Mouse (Mus musculus) lung, embryonic 15.5 days (tissue): ENCODE measurements around the gene Pabpn1. TPM values are rescaled to one million over a fixed set of nuclear protein-coding genes. Genes with fewer than 3 reads are reported as not detected.

Experiments
- ATAC-seq: fragments of 200-750 bp; cut with Nextera tagmentation; 2 replicates; pipeline ENCODE4 v1.8.0; 2017; ENCODE audit warnings: moderate number of reproducible peaks, borderline replicate concordance; ENCODE audit not compliant: low FRiP score, low TSS enrichment; ENCODE audit errors: extremely low read depth
- H3K27ac ChIP-seq: fragments of 300-500 bp; sonication (generic); 2 replicates; pipeline ENCODE4 v1.5.1; 2015; ENCODE audit warnings: moderate library complexity, mild to moderate bottlenecking, inconsistent platforms
- H3K27me3 ChIP-seq: fragments of 300-500 bp; sonication (generic); 2 replicates; pipeline ENCODE4 v1.6.1; 2015; ENCODE audit warnings: inconsistent platforms
- H3K36me3 ChIP-seq: fragments of 300-500 bp; sonication (generic); 2 replicates; pipeline ENCODE4 v1.6.1; 2015; ENCODE audit warnings: inconsistent platforms
- H3K4me1 ChIP-seq: fragments of 300-500 bp; sonication (generic); 2 replicates; pipeline ENCODE4 v1.6.1; 2015; ENCODE audit warnings: inconsistent platforms
- H3K4me2 ChIP-seq: fragments of 300-500 bp; sonication (generic); 2 replicates; pipeline ENCODE4 v1.6.1; 2015; ENCODE audit warnings: inconsistent platforms, mild to moderate bottlenecking, moderate library complexity
- H3K4me3 ChIP-seq: fragments of 300-500 bp; sonication (generic); 2 replicates; pipeline ENCODE4 v1.5.1; 2015; ENCODE audit warnings: mild to moderate bottlenecking, inconsistent platforms
- H3K9ac ChIP-seq: fragments of 300-500 bp; sonication (generic); 2 replicates; pipeline ENCODE4 v1.6.1; 2015; ENCODE audit warnings: inconsistent platforms
- H3K9me3 ChIP-seq: fragments of 300-500 bp; sonication (generic); 2 replicates; pipeline ENCODE4 v1.6.1; 2016; ENCODE audit warnings: inconsistent platforms
- WGBS: fragments of 180-500 bp; shearing (Covaris S2); methylation state at CpG from one replicate; pipeline ENCODE4 v1.1.7; 2015; 5-methylcytosine and 5-hydroxymethylcytosine counted together
- polyA plus RNA-seq: library from polyadenylated mRNA; unstranded; fragments of >200 nt; fragmentation: Nextera tagmentation; extraction: Ambion mirVana; gene quantifications from 2 replicates; pipeline ENCODE4 v1.2.1, GENCODE M21; 2015

Pabpn1 gene
- polyA plus RNA-seq, 1 experiment from 2014 or later, result 102 TPM

DNA sequence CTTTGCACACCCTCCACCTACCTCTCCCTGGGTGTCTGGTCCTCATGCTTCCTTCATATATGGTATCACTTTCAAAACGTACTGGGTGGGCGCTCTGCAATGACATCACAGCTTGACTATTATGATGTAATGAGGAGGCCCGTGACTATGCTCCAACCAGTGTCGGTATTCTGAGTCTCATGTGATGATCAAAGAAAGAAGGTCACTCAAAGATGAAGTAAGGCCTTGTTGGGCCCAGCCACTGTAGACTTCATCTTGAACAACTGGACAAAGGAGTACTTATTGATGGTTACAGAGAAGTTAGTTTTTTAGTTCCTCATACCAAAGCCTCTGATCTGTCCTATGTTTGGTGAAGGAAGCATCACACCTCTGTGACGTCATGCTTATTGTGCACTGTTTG is 21.4 kb upstream of the Pabpn1 start, which contains the start of gene Homez:
TSS of gene Homez (minus strand) at position 101 of the 400 bp plus-strand sequence.
- Histone ChIP-seq H3K36me3 (no peaks in the 10 kb centered on the region), H3K27me3 (no peaks in the 10 kb centered on the region), H3K4me1 (peaks cover 5% of the 10 kb centered on the region), H3K9me3 (no peaks in the 10 kb centered on the region), H3K27ac (no peak within 1 kb of the TSS), H3K4me3 (no peak within 1 kb of the TSS), H3K4me2 (no peak within 1 kb of the TSS), H3K9ac (no peak within 1 kb of the TSS)
- WGBS, result 89% methylated on average over 5 of the region's 5 CpGs
- ATAC-seq, result no peak

- H3K4me2 ChIP-seq, result no peak overlapping the region
- H3K9ac ChIP-seq, result no peak overlapping the region
- H3K4me3 ChIP-seq, result no peak overlapping the region
- peaks cover 16% of the 10 kb centered on the region for H3K4me1 ChIP-seq
- ATAC-seq, result no peak
- H3K27ac ChIP-seq, result no peak overlapping the region
- no peaks in the 10 kb centered on the region for H3K9me3 ChIP-seq
- H3K27me3 ChIP-seq, result peaks cover 7% of the 10 kb centered on the region; the same call in 1 of the 2 replicates
- no peaks in the 10 kb centered on the region for H3K36me3 ChIP-seq
- 72% methylated on average over 3 of the region's 3 CpGs for WGBS
These were observed 18.1 kb upstream of the Pabpn1 start for GRCm38 (mm10) chr14:54874165-54874564.

DNA sequence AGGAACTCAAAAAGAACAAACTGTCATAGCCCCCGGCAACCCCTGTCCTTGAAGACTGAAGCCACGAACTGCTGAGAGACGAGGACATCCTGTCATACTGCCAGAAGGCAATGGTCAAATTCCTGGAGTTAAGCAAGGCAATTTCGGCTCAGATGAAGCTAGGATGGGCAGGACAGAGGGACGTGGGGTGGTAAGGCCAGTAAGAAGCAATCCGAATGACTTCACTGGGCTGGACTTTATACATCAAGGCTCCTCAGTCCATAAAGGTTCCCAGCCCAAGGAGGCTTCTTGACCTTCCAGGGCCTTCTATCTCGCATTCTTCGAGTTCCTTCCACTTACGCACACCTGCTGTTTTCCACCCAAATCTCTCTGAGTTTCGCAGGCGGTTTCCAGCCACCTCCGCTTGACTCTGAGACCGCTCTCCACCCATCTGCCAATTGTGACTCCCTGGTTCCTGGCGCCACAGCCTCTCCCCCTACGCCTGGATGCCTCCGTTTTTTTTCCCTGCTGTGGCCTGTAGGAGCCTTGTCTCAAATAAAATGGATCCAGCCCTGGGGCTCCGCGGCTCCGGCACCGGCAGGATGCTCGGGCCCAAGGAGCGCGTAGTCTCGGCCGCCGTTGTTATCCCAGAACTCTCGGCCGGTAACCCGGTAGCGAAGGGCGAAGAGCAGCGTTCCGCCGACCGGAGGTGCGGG is 16.3 kb upstream of the Pabpn1 start:
- Histone ChIP-seq H3K27me3 (peaks cover 7% of the 10 kb centered on the region; the same call in 1 of the 2 replicates), H3K9ac (peak overlapping the region; percentile 46), H3K27ac (peak overlapping the region; percentile 77), H3K36me3 (no peaks in the 10 kb centered on the region), H3K4me2 (peak overlapping the region; percentile 100), H3K4me3 (peak overlapping the region; percentile 52), H3K9me3 (no peaks in the 10 kb centered on the region), H3K4me1 (peaks cover 16% of the 10 kb centered on the region)
- 2% methylated on average over 36 of the region's 36 CpGs for WGBS
- ATAC-seq, result no peak

- ATAC-seq, result peak; percentile 92
- peaks cover 7% of the 10 kb centered on the region; the same call in 1 of the 2 replicates for H3K27me3 ChIP-seq
- peak overlapping the region; percentile 77 for H3K27ac ChIP-seq
- under 1% methylated on average over 71 of the region's 72 CpGs for WGBS
- peaks cover 16% of the 10 kb centered on the region for H3K4me1 ChIP-seq
- H3K4me2 ChIP-seq, result peak overlapping the region; percentile 100
- peak overlapping the region; percentile 52 for H3K4me3 ChIP-seq
- H3K9me3 ChIP-seq, result no peaks in the 10 kb centered on the region
- H3K9ac ChIP-seq, result peak overlapping the region; percentile 46
- no peaks in the 10 kb centered on the region for H3K36me3 ChIP-seq
These were observed 15.7 kb upstream of the Pabpn1 start for GRCm38 (mm10) chr14:54876539-54877047.

DNA sequence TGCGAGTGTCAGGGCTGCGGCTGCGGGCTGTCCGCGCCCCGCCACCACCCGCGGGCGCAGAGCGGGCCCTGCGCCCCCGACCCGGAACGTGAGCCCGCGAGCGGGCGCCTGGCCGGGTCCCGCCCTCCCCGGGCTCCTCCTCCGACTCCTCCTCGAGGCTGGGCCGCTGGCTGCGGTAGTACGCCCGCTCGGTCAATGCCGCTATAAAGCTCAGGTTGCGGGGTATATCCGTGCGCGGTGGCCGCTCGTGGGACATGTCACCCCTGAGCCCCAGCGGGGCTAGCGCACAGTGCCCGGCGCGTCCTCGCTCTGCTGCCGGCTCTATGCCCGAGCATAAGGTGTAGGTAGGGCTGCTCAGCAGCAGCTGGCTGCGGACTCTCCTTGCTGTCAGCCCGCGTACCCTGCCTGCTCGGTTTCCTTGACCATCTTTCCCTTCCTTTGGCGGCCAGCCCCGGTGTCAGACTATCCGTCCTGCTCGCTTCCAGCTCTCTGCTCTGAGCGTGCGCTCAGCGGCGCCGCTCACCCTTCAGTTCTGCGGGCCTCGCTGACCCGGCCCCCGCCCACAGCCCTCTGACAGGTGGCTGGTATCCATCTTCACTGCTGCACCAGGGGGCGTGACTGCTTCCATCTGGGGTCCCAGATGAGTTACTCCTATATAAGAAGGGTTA is 15.1 kb upstream of the Pabpn1 start, which contains the start of gene Ppp1r3e:
TSS of gene Ppp1r3e (minus strand) at position 503 of the 668 bp plus-strand sequence.
- H3K9ac ChIP-seq, result peak within 1 kb of the TSS; percentile 46
- WGBS, result 0% methylated on average over 51 of the region's 61 CpGs
- peaks cover 7% of the 10 kb centered on the region; the same call in 1 of the 2 replicates for H3K27me3 ChIP-seq

GRCm38 (mm10) chr14:54883154-54884021 is 8.9 kb upstream of the Pabpn1 start, which contains the start of the genes Bcl2l2 and Gm20521:
Gene Bcl2l2 (plus strand): TSS chr14:54883377.
Gene Gm20521 (plus strand): TSS chr14:54883441.
- Histone ChIP-seq H3K27ac (peak within 1 kb of the TSS; percentile 98), H3K4me2 (peak within 1 kb of the TSS; percentile 64), H3K9ac (peak within 1 kb of the TSS; percentile 84), H3K27me3 (peaks cover 6% of the 10 kb centered on the region; the same call in 1 of the 2 replicates), H3K4me3 (peak within 1 kb of the TSS; percentile 71), H3K9me3 (no peaks in the 10 kb centered on the region), H3K36me3 (peaks cover 11% of the 10 kb centered on the region), H3K4me1 (peaks cover 18% of the 10 kb centered on the region)
- under 1% methylated on average over 27 of the region's 27 CpGs for WGBS
- peak; percentile 90 for ATAC-seq

More for the DNA sequence above, 15.1 kb upstream of the Pabpn1 start, which contains the start of gene Ppp1r3e:
- peak; percentile 75 for ATAC-seq
- peak within 1 kb of the TSS; percentile 52 for H3K4me3 ChIP-seq
- H3K9me3 ChIP-seq, result no peaks in the 10 kb centered on the region
- peak within 1 kb of the TSS; percentile 77 for H3K27ac ChIP-seq
- peaks cover 16% of the 10 kb centered on the region for H3K4me1 ChIP-seq
- H3K36me3 ChIP-seq, result no peaks in the 10 kb centered on the region
- H3K4me2 ChIP-seq, result peak within 1 kb of the TSS; percentile 100

DNA sequence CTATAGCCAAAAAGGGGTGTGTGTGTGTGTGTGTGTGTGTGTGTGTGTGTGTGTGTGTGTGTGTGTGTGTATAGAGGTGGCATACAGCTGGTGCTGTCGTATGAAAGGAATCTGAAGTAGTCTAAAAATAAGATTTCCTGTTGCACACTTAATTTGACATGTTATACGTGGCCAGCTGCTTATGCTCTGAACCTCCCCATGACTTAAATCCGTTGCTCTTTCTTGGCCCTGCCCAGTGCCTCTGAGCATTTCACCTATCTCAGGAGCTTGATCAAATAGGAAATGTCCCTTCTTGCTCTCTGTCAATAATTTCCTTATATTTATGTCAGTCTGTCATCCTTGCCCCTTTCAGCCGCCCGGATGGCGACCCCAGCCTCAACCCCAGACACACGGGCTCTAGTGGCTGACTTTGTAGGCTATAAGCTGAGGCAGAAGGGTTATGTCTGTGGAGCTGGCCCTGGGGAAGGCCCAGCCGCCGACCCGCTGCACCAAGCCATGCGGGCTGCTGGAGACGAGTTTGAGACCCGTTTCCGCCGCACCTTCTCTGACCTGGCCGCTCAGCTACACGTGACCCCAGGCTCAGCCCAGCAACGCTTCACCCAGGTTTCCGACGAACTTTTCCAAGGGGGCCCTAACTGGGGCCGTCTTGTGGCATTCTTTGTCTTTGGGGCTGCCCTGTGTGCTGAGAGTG is 8.1 kb upstream of the Pabpn1 start:
- WGBS, result 13% methylated on average over 21 of the region's 21 CpGs
- Histone ChIP-seq H3K27me3 (no peaks in the 10 kb centered on the region), H3K4me3 (peak overlapping the region; percentile 71), H3K9ac (peak overlapping the region; percentile 84), H3K4me1 (peaks cover 18% of the 10 kb centered on the region), H3K36me3 (peaks cover 11% of the 10 kb centered on the region), H3K9me3 (no peaks in the 10 kb centered on the region), H3K27ac (peak overlapping the region; percentile 98), H3K4me2 (peak overlapping the region; percentile 64)
- no peak; the same call in 1 of the 2 replicates for ATAC-seq

DNA sequence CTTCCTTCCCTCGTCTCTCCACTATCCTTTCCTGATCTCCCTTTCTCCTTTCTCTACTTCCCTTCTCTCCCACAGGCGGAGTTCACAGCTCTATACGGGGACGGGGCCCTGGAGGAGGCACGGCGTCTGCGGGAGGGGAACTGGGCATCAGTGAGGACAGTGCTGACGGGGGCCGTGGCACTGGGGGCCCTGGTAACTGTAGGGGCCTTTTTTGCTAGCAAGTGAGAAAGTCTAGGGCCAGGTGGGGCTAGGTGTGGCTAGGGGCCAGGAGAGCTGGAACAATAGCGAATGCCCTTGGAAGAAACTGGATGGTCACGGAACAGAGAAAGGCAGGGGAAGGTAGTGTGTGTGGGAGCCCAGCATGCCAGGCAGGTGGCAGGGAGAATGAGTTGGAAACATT is 7.0 kb upstream of the Pabpn1 start:
- Histone ChIP-seq H3K4me2 (peak overlapping the region; percentile 64), H3K27me3 (no peaks in the 10 kb centered on the region), H3K9ac (no peak overlapping the region), H3K36me3 (peaks cover 11% of the 10 kb centered on the region), H3K4me1 (peaks cover 18% of the 10 kb centered on the region), H3K4me3 (no peak overlapping the region), H3K9me3 (no peaks in the 10 kb centered on the region), H3K27ac (no peak overlapping the region)
- no peak for ATAC-seq
- 79% methylated on average over 11 of the region's 11 CpGs for WGBS

GRCm38 (mm10) chr14:54893651-54894181 is 1.4 kb downstream of the Pabpn1 start:
- Histone ChIP-seq H3K27me3 (no peaks in the 10 kb centered on the region), H3K4me2 (peak overlapping the region; percentile 48), H3K9me3 (no peaks in the 10 kb centered on the region), H3K4me1 (peaks cover 12% of the 10 kb centered on the region), H3K36me3 (peaks cover 33% of the 10 kb centered on the region), H3K9ac (peak overlapping the region; percentile 97), H3K4me3 (peak overlapping the region; percentile 97), H3K27ac (peak overlapping the region; percentile 95)
- peak; percentile 99 for ATAC-seq
- WGBS, result under 1% methylated on average over 38 of the region's 38 CpGs

DNA sequence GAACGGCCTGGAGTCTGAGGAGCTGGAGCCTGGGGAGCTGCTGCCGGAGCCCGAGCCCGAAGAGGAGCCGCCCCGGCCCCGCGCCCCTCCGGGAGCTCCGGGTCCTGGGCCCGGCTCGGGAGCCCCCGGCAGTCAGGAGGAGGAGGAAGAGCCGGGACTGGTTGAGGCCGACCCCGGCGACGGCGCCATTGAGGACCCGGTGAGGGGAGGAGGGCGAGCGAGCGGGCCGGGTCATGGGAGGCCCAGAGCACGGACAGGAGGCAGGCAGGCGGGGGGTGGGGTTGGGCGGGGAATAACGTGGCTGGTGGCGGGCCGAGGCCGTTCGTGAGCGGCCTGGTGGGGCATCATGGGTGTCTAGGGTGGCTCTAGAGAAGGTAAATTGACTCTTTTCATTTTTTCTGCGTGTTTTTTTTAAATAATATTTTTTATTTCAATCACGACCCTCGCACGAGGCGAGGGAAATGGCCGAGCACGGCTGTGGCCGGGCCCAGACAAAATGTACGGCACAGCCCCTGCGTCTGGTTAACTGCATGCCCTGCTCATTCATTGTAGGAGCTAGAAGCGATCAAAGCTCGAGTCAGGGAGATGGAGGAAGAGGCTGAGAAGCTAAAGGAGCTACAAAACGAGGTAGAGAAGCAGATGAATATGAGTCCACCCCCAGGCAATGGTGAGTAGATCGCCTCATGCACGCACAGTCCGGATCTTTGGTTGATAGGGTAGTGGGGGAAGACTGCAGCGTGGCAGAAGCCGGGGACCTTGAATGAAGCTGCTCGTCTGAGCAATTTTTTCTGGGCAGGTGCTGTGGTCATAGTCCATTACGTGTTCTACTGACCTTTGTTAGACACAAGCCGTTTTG is 2.2 kb downstream of the Pabpn1 start:
- ATAC-seq, result peak; percentile 73
- Histone ChIP-seq H3K4me2 (peak overlapping the region; percentile 61), H3K4me3 (peak overlapping the region; percentile 97), H3K9me3 (no peaks in the 10 kb centered on the region), H3K4me1 (peaks cover 12% of the 10 kb centered on the region), H3K27me3 (no peaks in the 10 kb centered on the region), H3K27ac (peak overlapping the region; percentile 95), H3K9ac (peak overlapping the region; percentile 97), H3K36me3 (peaks cover 40% of the 10 kb centered on the region)
- under 1% methylated on average over 41 of the region's 54 CpGs for WGBS
